Mouse (Mus musculus) liver (tissue): ENCODE results near the gene Gm2016.
"Not testable (repeated sequence)": the region's sequence is repeated elsewhere in the genome, so short reads cannot be mapped to it uniquely, and the experiment has no call there.

Experiments
- DNase-seq: peaks from one replicate; pipeline ENCODE4 v3.0.0-alpha.2; 2020; ENCODE audit warnings: mixed read lengths

Gene Gm2016

DNA sequence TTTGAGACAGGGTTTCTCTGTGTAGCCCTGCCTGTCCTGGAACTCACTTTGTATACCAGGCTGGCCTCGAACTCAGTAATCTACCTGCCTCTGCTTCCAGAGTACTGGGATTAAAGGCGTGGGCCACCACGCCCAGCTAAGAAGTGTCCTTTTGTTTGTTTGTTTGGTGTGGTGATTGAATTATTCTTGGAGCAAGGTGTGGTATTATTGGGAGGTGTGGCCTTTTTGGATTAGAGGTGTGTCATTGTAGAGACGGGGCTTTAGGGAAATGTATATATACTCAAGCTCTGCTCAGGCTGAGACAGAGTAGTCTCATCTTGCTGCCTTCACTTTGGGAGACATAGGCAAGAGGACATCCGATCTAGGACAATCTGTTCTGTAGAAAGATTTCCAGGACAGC lies at the start of gene Gm2016:
TSS of gene Gm2016 (plus strand) at position 301 of the 400 bp plus-strand sequence.
- not testable (repeated sequence) for DNase-seq

DNA sequence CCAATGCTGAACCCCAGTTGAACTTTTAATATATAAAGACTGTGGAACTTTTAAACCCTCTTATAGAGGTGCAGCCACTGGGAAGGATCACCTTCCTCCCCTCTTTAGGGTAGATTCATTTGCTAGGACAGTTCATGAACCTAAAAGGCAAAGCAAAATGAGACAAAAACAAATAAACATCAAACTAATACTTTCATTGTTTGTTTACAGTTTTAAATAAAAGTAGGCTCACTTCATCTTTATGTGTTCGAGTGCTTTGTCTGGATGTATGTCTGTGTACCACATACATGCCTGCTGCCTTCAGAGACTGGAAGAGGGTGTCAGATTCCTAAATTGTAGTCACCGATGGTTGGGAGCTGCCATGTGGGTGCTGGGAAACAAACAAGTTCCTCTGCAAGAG lies 31.6 kb upstream of the Gm2016 start, which contains the start of gene Gm2001:
TSS of gene Gm2001 (minus strand) at position 101 of the 400 bp plus-strand sequence.
- not testable (repeated sequence) for DNase-seq

DNA sequence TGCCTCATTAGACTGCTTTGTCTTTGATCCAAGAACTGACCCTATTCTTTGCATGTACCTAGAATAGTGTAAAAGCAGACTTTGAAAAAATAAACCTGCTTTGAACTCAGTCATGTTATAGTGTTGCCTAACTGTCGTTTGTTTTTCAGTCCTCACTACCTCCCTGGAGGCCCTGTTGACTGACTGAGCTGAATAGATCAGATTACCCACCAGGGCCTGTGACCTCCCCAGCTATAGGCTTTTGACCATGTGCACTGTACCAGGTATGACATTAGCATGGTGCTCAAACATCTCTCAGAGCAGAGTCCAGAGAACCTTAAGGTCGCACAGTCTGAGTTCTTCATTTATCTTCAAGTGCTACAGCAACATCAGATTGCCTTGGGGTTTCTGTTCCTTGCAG lies 23.2 kb upstream of the Gm2016 start:
- not testable (repeated sequence) for DNase-seq

DNA sequence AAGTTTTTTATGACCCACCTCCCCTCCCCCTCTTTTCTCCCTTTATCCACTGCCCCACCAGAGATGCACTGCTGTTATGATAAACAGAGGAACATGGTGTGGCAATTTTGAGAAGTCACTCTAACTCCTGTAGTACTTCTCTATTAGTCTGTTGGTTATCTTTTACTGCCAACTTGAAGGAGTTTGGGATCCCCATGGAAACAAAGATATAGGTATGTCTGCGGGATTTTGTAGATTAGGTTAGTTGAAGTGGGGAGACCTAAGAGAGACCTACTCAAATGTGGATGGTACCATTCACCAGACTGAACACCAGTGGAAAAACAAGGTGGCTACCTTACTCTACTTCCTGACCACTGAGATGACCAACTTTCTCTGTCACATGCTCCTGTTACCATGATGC lies 17.8 kb upstream of the Gm2016 start:
- DNase-seq: not testable (repeated sequence)

DNA sequence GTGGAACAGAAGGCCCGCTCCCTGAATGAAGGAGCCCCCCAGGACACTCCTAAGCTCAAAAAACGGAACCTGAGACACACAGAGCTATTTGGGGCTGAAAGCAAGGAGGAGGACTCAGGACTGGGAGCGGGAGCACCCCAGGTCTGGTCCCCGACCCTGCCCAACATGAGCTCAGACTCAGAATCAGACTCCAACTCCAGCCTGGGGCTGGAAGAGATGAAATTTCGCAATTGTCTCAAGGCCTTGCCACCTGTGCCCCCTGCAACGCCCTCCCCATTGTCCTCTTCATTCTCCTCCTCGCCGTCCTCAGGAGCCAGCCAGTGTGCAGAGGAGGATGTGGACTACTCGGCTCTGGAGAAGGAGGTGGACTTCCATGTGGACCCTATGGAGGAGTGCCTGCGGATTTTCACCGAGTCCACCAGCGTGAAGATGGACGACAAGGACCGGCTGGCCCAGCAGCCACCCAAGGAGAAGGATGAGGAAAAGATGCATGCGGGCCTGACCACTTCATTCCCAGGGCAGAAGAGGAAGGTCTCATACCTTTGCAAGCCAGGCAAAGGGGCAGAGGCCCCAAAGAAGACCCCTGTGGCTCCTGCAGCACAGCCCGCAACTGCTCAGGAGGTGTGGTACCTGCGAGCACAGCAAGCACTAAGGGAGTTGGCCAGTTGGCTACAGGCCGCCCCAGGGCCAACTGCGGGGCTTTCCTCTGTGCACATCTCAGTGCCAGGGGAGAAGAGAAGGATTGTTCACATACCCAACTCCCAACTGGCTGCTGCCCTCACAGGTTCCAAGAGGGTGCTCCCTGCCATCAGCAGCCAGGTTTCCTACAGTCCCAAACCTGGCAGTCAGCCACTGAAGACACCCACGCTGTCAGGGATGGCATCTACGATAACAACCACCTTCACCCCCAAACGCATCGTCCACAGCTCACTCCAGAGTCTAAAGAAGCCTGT lies 11.9 kb upstream of the Gm2016 start:
- peak; percentile 4 for DNase-seq

DNA sequence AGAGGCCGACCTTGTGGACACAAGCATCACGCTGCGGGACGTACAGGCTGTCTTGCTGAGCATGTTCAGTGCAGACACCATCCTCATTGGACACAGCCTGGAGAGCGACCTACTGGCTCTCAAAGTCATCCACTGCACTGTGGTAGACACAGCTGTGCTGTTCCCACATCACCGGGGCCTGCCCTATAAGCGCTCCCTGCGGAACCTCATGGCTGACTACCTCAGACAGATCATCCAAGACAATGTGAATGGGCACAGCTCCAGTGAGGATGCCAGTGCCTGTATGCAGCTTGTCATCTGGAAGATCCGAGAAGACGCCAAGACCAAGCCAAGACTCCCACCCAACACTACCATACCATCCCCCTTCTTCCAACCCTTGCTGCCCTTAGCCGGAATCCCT lies 10.2 kb upstream of the Gm2016 start:
- not testable (repeated sequence) for DNase-seq

DNA sequence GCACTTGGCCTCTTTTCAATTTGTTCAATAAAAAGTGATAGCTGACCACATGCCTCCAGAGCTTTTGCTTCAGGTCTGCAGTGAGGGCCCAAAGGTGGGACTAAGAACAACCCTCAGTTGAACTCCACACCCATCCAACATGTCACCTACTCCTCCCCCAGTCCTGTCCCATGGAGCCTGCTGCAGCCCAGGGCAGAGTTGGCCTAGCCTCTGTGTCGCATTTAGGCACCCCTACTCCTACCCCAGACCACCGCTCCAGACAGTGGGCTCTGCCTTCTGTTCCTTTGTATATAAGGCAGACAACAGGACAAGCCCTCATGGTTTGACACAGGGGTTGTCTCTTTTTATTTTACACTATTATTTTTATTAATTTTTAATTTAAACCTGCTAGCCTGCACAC lies 9.8 kb upstream of the Gm2016 start:
- DNase-seq: not testable (repeated sequence)

DNA sequence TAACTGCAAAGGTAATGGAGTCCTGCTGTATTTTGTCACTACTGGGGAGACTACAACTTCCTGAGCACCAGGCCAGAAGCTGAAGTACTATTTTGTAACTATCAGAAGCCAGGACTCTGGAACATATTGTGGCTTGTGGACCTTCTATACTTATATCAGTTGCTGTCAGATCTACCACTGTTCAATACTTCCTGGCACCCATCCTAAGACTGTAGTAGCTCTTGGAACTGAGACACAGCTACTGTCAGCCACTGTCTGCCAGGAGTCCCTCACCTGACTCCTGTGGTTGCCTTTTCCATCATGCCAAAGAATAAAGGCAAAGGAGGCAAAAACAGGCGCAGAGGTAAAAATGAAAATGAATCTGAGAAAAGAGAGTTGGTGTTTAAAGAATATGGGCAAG lies 21.2 kb downstream of the Gm2016 start, which contains the start of gene Gm2022:
TSS of gene Gm2022 (plus strand) at position 301 of the 400 bp plus-strand sequence.
- not testable (repeated sequence) for DNase-seq

DNA sequence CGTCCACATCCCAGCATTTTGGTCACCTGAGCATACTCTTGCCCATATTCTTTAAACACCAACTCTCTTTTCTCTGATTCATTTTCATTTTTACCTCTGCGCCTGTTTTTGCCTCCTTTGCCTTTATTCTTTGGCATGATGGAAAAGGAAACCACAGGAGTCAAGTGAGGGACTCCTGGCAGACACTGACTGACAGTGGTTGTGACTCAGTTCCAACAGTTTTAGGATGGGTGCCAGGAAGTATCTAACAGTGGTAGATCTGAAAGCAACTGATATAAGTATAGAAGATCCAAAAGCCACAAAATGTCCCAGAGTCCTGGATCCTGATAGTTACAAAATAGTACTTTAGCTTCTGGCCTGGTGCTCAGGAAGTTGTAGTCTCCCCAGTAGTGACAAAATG lies 45.8 kb downstream of the Gm2016 start, which contains the start of gene Gm2035:
TSS of gene Gm2035 (minus strand) at position 137 of the 400 bp plus-strand sequence.
- DNase-seq: not testable (repeated sequence)
